Mouse (Mus musculus) E14TG2a.4 (cell line): ENCODE data around the gene Dot1l.
A peak's percentile ranks its signal among the peaks of the same experiment; 100 is the strongest.

Experiments
- H3K27me3 ChIP-seq: 2 replicates; pipeline ENCODE4 v1.6.1; 2014; ENCODE audit warnings: low read length, control low read depth; ENCODE audit not compliant: insufficient read depth
- H3K36me3 ChIP-seq: 2 replicates; pipeline ENCODE4 v1.6.1; 2014; ENCODE audit warnings: low read length, control low read depth; ENCODE audit not compliant: insufficient read depth
- H3K4me1 ChIP-seq: replicated peaks from 2 replicates; pipeline ENCODE4 v1.6.1; 2014; ENCODE audit warnings: low read depth, low read length, control low read depth
- H3K4me3 ChIP-seq: replicated peaks from 2 replicates; pipeline ENCODE4 v1.5.1; 2014; ENCODE audit warnings: mild to moderate bottlenecking, low read length
- H3K9me3 ChIP-seq: 2 replicates; pipeline ENCODE4 v1.6.1; 2014; ENCODE audit warnings: low read length, control low read depth
- CTCF ChIP-seq: conservative IDR thresholded peaks from 2 replicates; pipeline ENCODE4 v1.5.1; 2014; ENCODE audit warnings: low read length
- NANOG ChIP-seq: IDR thresholded peaks from 2 replicates; pipeline ENCODE4 v1.6.1; 2014; ENCODE audit warnings: borderline replicate concordance, low read length, mixed read lengths
- POU5F1 ChIP-seq: IDR thresholded peaks from 2 replicates; pipeline ENCODE4 v1.6.1; 2014; ENCODE audit warnings: low read length, borderline replicate concordance

Dot1l gene

GRCm38 (mm10) chr10:80793803-80794202, 38.8 kb downstream of the Dot1l start:
- Histone ChIP-seq H3K27me3 (no peaks in the 10 kb centered on the region), H3K9me3 (no peaks in the 10 kb centered on the region), H3K4me3 (no peak overlapping the region), H3K4me1 (peaks cover 73% of the 10 kb centered on the region), H3K36me3 (peaks cover 78% of the 10 kb centered on the region)
- no peak for TF ChIP-seq NANOG

GRCm38 (mm10) chr10:80794750-80795149, 39.7 kb downstream of the Dot1l start:
- H3K4me3 ChIP-seq, result no peak overlapping the region
- no peak for TF ChIP-seq CTCF
- peaks cover 78% of the 10 kb centered on the region for H3K4me1 ChIP-seq
- no peaks in the 10 kb centered on the region for H3K27me3 ChIP-seq
- H3K9me3 ChIP-seq, result no peaks in the 10 kb centered on the region
- H3K36me3 ChIP-seq, result peaks cover 71% of the 10 kb centered on the region

GRCm38 (mm10) chr10:80796307-80796848, 41.4 kb downstream of the Dot1l start:
- H3K4me1 ChIP-seq, result peaks cover 80% of the 10 kb centered on the region
- no peaks in the 10 kb centered on the region for H3K9me3 ChIP-seq
- no peak for TF ChIP-seq POU5F1
- TF ChIP-seq NANOG, result no peak
- TF ChIP-seq CTCF, result no peak
- peaks cover 71% of the 10 kb centered on the region for H3K36me3 ChIP-seq
- no peaks in the 10 kb centered on the region for H3K27me3 ChIP-seq
- peak overlapping the region; percentile 90 for H3K4me3 ChIP-seq

- Histone ChIP-seq H3K36me3 (peaks cover 79% of the 10 kb centered on the region), H3K27me3 (no peaks in the 10 kb centered on the region), H3K4me3 (peak overlapping the region; percentile 90), H3K4me1 (peaks cover 82% of the 10 kb centered on the region), H3K9me3 (no peaks in the 10 kb centered on the region)
- no peak for TF ChIP-seq NANOG
- no peak for TF ChIP-seq POU5F1
- TF ChIP-seq CTCF, result no peak
Measured at GRCm38 (mm10) chr10:80797186-80798149, 42.5 kb downstream of the Dot1l start.

- TF ChIP-seq NANOG (no peak), POU5F1 (no peak), CTCF (no peak)
- Histone ChIP-seq H3K4me3 (peak within 1 kb of the TSS; percentile 90), H3K4me1 (peaks cover 83% of the 10 kb centered on the region)
Measured at GRCm38 (mm10) chr10:80798150-80799006, 43.4 kb downstream of the Dot1l start, which contains the start of the genes Sf3a2 and Plekhj1. TSS of gene Sf3a2 (plus strand) at chr10:80798198. TSS of gene Plekhj1 (minus strand) at chr10:80798626.

GRCm38 (mm10) chr10:80799070-80799566, 44.1 kb downstream of the Dot1l start:
- peaks cover 79% of the 10 kb centered on the region for H3K36me3 ChIP-seq
- peaks cover 83% of the 10 kb centered on the region for H3K4me1 ChIP-seq
- no peak for TF ChIP-seq CTCF
- H3K27me3 ChIP-seq, result no peaks in the 10 kb centered on the region
- no peaks in the 10 kb centered on the region for H3K9me3 ChIP-seq
- peak overlapping the region; percentile 90 for H3K4me3 ChIP-seq

More at GRCm38 (mm10) chr10:80798150-80799006, 43.4 kb downstream of the Dot1l start, which contains the start of the genes Sf3a2 and Plekhj1:
- H3K27me3 ChIP-seq, result no peaks in the 10 kb centered on the region
- H3K36me3 ChIP-seq, result peaks cover 79% of the 10 kb centered on the region
- no peaks in the 10 kb centered on the region for H3K9me3 ChIP-seq

- Histone ChIP-seq H3K9me3 (no peaks in the 10 kb centered on the region), H3K27me3 (peaks cover 8% of the 10 kb centered on the region)
- TF ChIP-seq CTCF (no peak), POU5F1 (no peak), NANOG (no peak)
Measured at GRCm38 (mm10) chr10:80802204-80802912, 47.4 kb downstream of the Dot1l start.

GRCm38 (mm10) chr10:80802996-80803395, 48.0 kb downstream of the Dot1l start:
- Histone ChIP-seq H3K4me3 (no peak overlapping the region), H3K27me3 (peaks cover 8% of the 10 kb centered on the region), H3K36me3 (peaks cover 59% of the 10 kb centered on the region), H3K9me3 (no peaks in the 10 kb centered on the region), H3K4me1 (peaks cover 81% of the 10 kb centered on the region)
- no peak for TF ChIP-seq CTCF
- no peak for TF ChIP-seq NANOG
- TF ChIP-seq POU5F1, result no peak

More at GRCm38 (mm10) chr10:80802204-80802912, 47.4 kb downstream of the Dot1l start:
- peaks cover 77% of the 10 kb centered on the region for H3K4me1 ChIP-seq
- peak overlapping the region; percentile 17; the same call in 1 of the 2 replicates for H3K4me3 ChIP-seq
- peaks cover 60% of the 10 kb centered on the region for H3K36me3 ChIP-seq
